Mouse (Mus musculus) stomach, adult 2 months (tissue): ENCODE data around the gene Ahcyl1. TPM values are rescaled to one million over a fixed set of nuclear protein-coding genes. Genes with fewer than 3 reads are reported as not detected.

Experiments
- polyA plus RNA-seq: library from polyadenylated mRNA; depleted of rRNA; stranded (reverse); fragments of >200 nt; gene quantifications from 2 replicates; pipeline ENCODE4 v1.2.3, GENCODE M21; 2012; rRNA removed

Ahcyl1 gene
- polyA plus RNA-seq, result 8.7 and 12.1 TPM in 2 replicates

DNA sequence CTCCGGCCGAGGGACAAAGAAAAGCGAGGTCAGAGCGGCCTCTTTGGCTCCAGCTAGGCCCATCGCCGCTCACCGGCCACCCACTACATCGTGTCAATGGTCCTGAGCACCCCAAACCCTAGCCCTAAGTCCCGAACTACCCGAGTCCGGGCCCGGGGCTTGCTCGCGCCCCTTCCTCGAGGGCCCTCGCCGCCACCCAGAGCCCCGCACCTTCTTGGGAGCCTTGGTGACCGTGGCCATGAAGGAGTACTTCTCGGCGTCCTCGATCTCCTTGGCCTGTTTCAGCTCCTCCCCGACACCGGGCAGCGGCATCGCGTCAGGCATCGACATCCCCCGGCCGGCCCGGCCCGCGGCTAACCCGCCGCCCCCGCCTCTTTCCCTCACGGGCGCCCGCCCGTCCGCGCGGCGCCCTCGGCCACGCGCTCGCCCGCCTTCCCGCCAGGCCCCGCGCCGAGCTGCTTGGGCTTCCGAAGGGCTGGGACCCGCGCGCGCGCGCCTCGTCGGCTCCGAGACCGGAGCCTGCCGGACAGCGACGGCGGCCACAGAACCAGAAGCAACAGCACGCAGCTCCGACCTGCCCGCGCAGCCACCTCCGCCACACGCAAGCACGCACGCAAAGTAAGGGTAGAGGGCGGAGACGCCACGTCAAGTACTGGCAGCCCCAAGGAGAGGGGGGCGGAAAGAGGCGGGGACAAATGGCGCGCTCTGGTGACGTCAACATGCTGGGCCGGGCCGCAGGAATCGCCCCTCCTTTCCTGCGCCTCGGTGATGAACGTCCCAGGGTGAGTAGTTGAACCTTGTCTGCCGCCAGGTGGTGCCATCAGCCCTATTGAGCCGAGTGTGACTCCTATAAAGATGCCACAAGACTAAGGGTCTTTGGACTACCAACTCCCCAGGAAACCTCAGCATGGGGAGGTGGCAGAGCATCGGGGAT lies at the start of gene Ahcyl1:
Ahcyl1 (minus strand) TSS at position 613 of the 934 bp plus-strand sequence.

DNA sequence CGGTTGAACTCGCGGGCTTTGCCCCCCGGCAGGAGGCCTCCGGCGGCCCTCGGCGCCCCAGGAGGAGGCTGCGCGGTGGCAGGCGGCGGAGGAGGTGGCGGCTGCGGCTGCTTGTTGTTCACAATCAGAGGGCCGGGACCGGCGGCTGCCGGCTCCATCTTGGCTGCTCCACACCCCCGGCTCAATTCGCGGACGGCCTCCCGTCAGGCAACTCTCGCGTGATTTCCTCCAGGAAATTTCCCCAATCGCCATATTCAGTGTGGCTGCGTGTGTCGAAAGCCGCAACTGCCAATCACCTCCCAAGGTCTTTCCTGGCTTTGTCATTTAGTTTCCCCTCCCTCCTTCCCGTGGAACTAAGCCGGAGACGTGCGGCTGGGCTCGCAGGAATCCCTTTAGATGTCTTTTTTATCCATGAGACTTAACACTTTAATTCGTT lies 64.8 kb downstream of the Ahcyl1 start, which contains the start of gene Strip1:
Strip1 (minus strand) TSS at position 172 of the 436 bp plus-strand sequence.

DNA sequence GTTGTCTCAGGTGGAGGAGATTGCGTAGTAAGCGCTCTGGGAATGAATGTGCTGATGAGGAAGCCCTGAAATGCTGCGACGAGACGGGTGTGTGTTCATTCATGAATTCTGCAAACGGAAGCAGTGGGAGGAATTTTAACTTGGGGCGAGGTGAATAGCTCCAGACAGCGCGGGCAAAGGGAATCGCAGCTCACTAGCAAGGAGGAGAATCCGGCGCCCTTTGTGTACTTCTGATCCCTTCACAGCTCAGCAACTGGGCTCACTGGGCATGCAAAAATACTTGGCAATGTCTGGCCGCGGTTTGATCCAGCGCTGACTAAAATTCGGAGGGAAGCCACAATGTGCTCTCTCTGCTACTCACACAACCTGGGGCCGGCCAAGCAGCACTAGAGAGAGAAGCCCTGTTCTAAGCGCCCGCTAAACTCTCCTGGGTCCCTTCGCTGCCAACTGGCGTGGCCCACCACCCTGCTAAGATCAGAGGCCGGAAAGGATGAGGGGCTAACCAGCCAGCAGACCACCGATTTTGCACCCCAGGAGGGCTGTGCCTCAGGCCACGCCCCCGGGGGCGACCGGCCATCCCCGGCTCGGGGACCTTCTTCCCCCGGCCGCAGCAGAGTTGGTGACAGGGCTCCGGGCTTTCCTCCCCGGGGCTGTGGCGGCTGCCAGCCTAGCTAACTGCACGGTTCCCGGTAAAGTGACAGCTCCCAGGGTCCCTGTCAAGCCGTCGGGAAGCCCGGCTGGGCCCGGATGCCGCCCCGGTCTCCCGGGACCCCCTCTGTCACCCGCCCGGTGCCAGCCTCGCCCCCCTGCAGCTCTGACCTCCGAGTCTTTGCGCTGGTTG lies 65.5 kb downstream of the Ahcyl1 start, which contains the start of gene Gm10961:
Gm10961 (plus strand) TSS at position 641 of the 841 bp plus-strand sequence.

Other genes starting within 250 kb of the Ahcyl1 start
- gene Kcnc4, start 237.0 kb downstream of the Ahcyl1 start, polyA plus RNA-seq, result 0.21 and 0.25 TPM in 2 replicates
- gene Slc6a17, start 178.5 kb downstream of the Ahcyl1 start, polyA plus RNA-seq, result 4.9 and 5.2 TPM in 2 replicates
- not detected in 2 replicates for gene Ubl4b, start 141.5 kb downstream of the Ahcyl1 start, polyA plus RNA-seq
- not detected in 2 replicates for gene Alx3, start 101.5 kb downstream of the Ahcyl1 start, polyA plus RNA-seq
- not detected in 2 replicates for gene Gm10961, start 65.2 kb downstream of the Ahcyl1 start, polyA plus RNA-seq
- 29.9 and 32.0 TPM in 2 replicates for gene Strip1, start 64.9 kb downstream of the Ahcyl1 start, polyA plus RNA-seq
- gene Csf1, start 63.9 kb upstream of the Ahcyl1 start, polyA plus RNA-seq, result 8.1 and 8.8 TPM in 2 replicates
- 17.7 and 20.5 TPM in 2 replicates for gene Eps8l3, start 180.7 kb upstream of the Ahcyl1 start, polyA plus RNA-seq
- 10.4 and 14.2 TPM in 2 replicates for gene Gstm5, start 199.3 kb upstream of the Ahcyl1 start, polyA plus RNA-seq
- gene Gstm7, start 235.3 kb upstream of the Ahcyl1 start, polyA plus RNA-seq, result 6.4 and 8.1 TPM in 2 replicates
- 2.7 and 5.5 TPM in 2 replicates for gene Gstm6, start 247.2 kb upstream of the Ahcyl1 start, polyA plus RNA-seq